Mouse (Mus musculus) natural killer cell, adult 2 months (primary cell): Measurements from ENCODE around the gene Padi6.

ENCODE experiments used
- DNase-seq, 2 experiments: peaks; one replicate each; pipeline ENCODE4 v3.0.0; 2022; ENCODE audit warnings: low spot score in 2 of 2

Gene Padi6

GRCm38 (mm10) chr4:140684881-140685303, 57.6 kb downstream of the Padi6 start:
- DNase-seq, result no peak

GRCm38 (mm10) chr4:140684141-140684871, 58.1 kb downstream of the Padi6 start:
- DNase-seq, result no peak

DNA sequence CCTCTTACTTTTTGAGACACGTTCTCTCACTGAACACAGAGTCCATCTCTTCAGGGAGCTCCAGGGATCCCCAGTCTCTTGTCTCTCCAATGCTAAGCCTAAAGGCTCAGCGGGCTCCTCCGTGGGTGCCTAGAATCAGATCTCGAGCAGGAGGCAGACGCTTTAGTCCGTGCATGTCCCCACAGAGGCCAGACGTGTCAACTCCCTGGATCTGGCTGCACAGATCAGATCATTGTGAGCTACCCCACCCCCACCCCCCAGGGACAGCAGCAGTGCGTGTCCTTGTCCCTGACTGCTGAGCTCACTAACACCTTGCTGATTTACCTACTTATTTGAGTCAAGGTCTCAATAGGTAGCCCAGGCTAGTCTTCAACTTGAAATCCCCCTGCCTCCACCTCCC, 58.8 kb downstream of the Padi6 start:
- DNase-seq, result no peak

DNA sequence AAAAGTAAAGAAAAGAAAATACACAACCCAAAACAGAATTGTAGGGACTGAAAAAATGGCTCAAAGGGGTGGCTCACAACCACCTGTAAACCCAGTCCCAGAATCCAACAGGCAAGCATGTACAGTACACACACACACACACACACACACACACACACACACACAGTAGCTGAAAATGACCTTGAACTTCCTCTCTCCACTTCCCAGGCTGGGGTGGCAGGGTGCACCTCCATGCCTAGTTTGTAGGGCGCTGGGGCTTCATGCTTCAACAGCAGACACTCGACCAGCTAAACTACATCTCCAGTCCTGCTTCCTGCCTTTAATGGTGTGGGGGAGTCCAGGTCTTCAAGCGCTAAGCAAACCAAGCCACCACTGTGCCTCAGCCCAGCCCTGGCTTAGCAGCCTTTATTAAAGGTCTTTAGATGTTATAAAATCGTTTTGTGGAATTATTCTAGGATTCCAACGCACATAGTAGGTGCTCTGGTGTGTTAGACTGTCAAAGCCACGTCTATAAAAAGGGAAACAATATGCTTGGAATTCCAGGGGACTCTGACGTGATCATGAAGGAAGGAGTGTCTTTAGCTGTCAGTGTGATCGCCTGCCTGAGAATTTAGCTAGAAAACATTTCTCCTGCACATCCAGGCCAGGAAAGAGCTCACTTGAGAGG, 61.6 kb downstream of the Padi6 start:
- no peak for DNase-seq

GRCm38 (mm10) chr4:140679723-140680380, 62.6 kb downstream of the Padi6 start:
- DNase-seq, result peak in 1 of 2 experiments; percentile 61

GRCm38 (mm10) chr4:140679038-140679437, 63.4 kb downstream of the Padi6 start:
- peak in 1 of 2 experiments; percentile 37 for DNase-seq
